Mouse (Mus musculus) limb, embryonic 15.5 days (tissue): ENCODE measurements at regions not wholly inside any gene's neighbourhood (a gene's known extent, or its start where the extent isn't known, plus 50 kb on each side); places are given as distances from the start of the nearest gene placed in this dataset.

Experiments
- ATAC-seq: fragments of 200-750 bp; cut with Nextera tagmentation; 2 replicates; pipeline ENCODE4 v1.8.0; 2017; ENCODE audit warnings: low read depth, moderate TSS enrichment; ENCODE audit not compliant: insufficient number of reproducible peaks, low FRiP score, low TSS enrichment
- H3K27ac ChIP-seq: fragments of 300-500 bp; sonication (generic); 2 replicates; pipeline ENCODE4 v1.5.1; 2015; ENCODE audit warnings: moderate library complexity, mild to moderate bottlenecking, inconsistent platforms
- H3K27me3 ChIP-seq: fragments of 300-500 bp; sonication (generic); 2 replicates; pipeline ENCODE4 v1.6.1; 2015; ENCODE audit warnings: inconsistent platforms
- H3K36me3 ChIP-seq: fragments of 300-500 bp; sonication (generic); 2 replicates; pipeline ENCODE4 v1.6.1; 2015; ENCODE audit warnings: inconsistent platforms
- H3K4me1 ChIP-seq: fragments of 300-500 bp; sonication (generic); 2 replicates; pipeline ENCODE4 v1.6.1; 2015; ENCODE audit warnings: inconsistent platforms
- H3K4me2 ChIP-seq: fragments of 300-500 bp; sonication (generic); 2 replicates; pipeline ENCODE4 v1.6.1; 2015; ENCODE audit warnings: mild to moderate bottlenecking, inconsistent platforms
- H3K4me3 ChIP-seq: fragments of 300-500 bp; sonication (generic); 2 replicates; pipeline ENCODE4 v1.5.1; 2015; ENCODE audit warnings: mild to moderate bottlenecking, inconsistent platforms
- H3K9ac ChIP-seq: fragments of 300-500 bp; sonication (generic); 2 replicates; pipeline ENCODE4 v1.6.1; 2015; ENCODE audit warnings: inconsistent platforms
- H3K9me3 ChIP-seq: fragments of 300-500 bp; sonication (generic); 2 replicates; pipeline ENCODE4 v1.6.1; 2016; ENCODE audit warnings: inconsistent platforms
- WGBS: fragments of 180-500 bp; shearing (Covaris S2); methylation state at CpG from one replicate; pipeline ENCODE4 v1.1.7; 2015; 5-methylcytosine and 5-hydroxymethylcytosine counted together

DNA sequence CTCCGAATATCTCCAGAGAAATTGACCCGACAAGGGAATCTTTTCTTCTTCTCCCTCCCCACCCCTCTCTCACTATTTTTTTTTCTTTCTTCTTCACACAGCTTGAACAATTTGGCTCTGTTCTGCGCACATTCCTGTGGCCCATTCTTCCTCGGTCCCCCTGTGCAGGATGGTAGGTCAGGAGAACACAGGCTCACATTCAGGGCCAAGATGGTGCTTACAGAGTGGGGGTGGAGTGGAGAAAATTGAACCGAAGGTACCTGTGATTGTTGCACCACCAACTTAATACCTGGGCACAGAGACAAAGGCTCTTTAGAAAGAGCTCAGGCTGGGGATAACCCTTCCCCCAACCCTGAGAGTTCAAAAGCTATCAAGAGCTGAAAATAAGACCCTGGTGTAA lies 70.4 kb upstream of the Sox9 start:
- H3K4me2 ChIP-seq = no peak overlapping the region
- H3K27me3 ChIP-seq = no peaks in the 10 kb centered on the region
- H3K4me3 ChIP-seq = no peak overlapping the region
- no peak overlapping the region for H3K27ac ChIP-seq
- no peak for ATAC-seq
- 55% methylated on average over 5 of the region's 5 CpGs for WGBS
- no peaks in the 10 kb centered on the region for H3K9me3 ChIP-seq
- peaks cover 3% of the 10 kb centered on the region; the same call in 1 of the 2 replicates for H3K4me1 ChIP-seq
- no peaks in the 10 kb centered on the region for H3K36me3 ChIP-seq
- no peak overlapping the region for H3K9ac ChIP-seq

DNA sequence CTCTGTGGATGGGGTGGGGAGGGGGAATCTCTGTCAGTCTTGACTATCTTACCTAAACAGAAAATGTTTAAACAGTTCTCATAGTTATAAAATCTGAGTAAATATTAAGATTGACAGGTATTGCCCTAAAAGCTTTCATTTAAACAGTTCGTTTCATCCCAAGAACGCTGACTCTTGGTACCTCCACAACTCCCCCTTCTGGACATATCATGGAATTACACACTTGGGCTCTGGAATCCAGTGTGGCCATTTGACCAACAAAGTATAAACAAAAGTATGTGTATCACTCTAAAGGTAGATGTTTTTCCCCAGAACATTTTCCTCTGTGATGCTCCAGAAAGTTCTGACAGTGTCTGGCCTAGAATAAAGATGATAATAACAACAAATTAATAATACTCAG lies 63.5 kb upstream of the Sox9 start:
- 93% methylated on average over 2 of the region's 2 CpGs for WGBS
- H3K9me3 ChIP-seq = no peaks in the 10 kb centered on the region
- H3K36me3 ChIP-seq = no peaks in the 10 kb centered on the region
- no peak overlapping the region for H3K4me3 ChIP-seq
- H3K27me3 ChIP-seq = no peaks in the 10 kb centered on the region
- H3K9ac ChIP-seq = no peak overlapping the region
- H3K27ac ChIP-seq = no peak overlapping the region
- no peak overlapping the region for H3K4me2 ChIP-seq
- 0 out of 2 replicates have a peak, but pooled peaks cover 7% of the 10 kb centered on the region for H3K4me1 ChIP-seq
- ATAC-seq = no peak

DNA sequence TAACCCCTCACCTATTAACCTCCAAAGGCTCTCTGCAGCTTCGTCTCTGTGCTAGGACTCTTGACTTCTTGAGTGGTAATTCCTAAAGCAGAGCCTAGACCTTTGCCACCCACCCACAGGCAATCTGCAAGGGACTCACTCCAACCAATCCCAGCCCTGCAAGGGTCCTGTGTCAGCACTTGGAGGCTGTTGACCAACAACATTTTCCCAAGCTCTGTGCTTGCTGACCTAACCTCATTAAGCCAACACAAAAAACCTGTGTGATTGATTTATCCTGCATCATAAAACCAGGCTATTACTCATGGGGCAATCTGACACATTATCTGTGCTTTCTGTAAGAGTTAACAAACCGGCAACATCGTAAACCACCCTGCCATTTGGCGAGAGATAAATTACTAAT lies 61.4 kb upstream of the Sox9 start:
- 0 out of 2 replicates have a peak, but pooled peaks cover 7% of the 10 kb centered on the region for H3K4me1 ChIP-seq
- ATAC-seq = no peak
- WGBS = 58% methylated on average over 4 of the region's 4 CpGs

DNA sequence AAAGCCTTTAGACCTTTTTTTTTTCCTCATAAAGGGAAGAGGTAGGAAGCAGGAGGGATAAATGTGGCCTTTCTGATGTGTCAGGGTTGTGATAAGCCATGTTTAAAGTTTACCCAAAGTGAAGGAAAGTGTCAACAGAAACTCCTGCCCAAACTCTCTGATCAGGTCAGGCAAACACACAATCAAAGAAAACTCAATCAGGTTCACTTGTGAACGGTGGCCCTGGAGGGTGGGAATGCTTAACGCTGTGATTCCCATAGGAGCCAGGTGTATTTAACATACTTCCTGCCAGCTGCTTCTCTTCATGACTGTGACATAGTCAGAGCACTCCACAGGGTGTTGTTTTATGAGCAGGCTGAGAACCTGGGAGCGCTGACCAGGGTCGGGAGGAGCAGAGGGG lies 59.1 kb upstream of the Sox9 start:
- H3K4me1 ChIP-seq = no peaks in the 10 kb centered on the region
- H3K27ac ChIP-seq = no peak overlapping the region
- no peak overlapping the region for H3K4me2 ChIP-seq
- H3K36me3 ChIP-seq = no peaks in the 10 kb centered on the region
- H3K27me3 ChIP-seq = no peaks in the 10 kb centered on the region
- ATAC-seq = no peak
- no peak overlapping the region for H3K4me3 ChIP-seq
- H3K9me3 ChIP-seq = no peaks in the 10 kb centered on the region
- WGBS = 17% methylated on average over 4 of the region's 4 CpGs
- H3K9ac ChIP-seq = no peak overlapping the region

More for the DNA sequence above, 61.4 kb upstream of the Sox9 start:
- no peak overlapping the region for H3K9ac ChIP-seq
- H3K27me3 ChIP-seq = no peaks in the 10 kb centered on the region
- H3K4me2 ChIP-seq = no peak overlapping the region
- H3K4me3 ChIP-seq = no peak overlapping the region
- H3K36me3 ChIP-seq = no peaks in the 10 kb centered on the region
- H3K9me3 ChIP-seq = no peaks in the 10 kb centered on the region
- H3K27ac ChIP-seq = no peak overlapping the region

DNA sequence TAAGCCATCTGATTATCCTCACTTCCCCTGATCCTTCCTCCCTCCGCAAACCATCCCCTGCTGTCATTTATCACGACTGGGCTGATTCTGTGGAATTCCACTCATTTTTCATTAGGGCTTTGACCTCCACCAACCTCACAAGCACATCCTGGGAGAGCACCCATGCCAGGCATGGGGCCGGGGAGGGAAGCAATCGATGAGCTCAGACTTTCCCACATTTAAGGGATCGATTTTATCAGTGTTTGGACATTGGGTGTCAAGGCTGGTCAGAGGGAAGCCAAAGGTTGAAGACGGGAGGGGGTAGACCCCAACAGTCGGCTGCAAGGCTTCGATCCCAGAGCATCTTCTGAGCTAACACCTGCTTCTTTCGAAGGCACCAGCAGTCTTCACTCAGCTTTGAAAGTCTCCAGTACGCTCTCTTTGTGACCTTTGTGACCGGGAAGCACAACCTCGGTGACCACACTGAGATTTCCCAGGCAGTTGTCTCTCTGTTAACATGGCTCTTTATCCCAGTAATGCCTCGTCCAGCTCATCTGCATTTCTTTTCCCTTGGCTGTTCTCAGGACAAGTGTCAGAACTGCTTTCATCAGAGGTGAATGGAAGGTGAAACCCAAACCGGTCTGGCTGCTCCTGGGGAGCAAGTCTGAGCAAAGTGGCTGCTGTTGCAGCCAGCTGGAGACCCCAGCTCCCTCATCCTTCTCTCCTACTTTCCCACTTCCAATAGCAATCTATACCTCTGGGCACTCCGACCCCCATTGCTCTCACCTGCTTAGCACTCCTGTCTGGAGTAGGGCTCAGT lies 53.7 kb upstream of the Sox9 start:
- no peak for ATAC-seq
- no peaks in the 10 kb centered on the region; the same call in 1 of the 2 replicates for H3K4me1 ChIP-seq
- no peaks in the 10 kb centered on the region for H3K36me3 ChIP-seq
- H3K9me3 ChIP-seq = no peaks in the 10 kb centered on the region
- no peak overlapping the region for H3K27ac ChIP-seq
- 36% methylated on average over 15 of the region's 15 CpGs for WGBS
- H3K4me2 ChIP-seq = no peak overlapping the region
- H3K4me3 ChIP-seq = no peak overlapping the region
- H3K27me3 ChIP-seq = no peaks in the 10 kb centered on the region
- no peak overlapping the region for H3K9ac ChIP-seq
